Mouse (Mus musculus) hindbrain, embryonic 13.5 days (tissue): ENCODE results near the gene Pih1d3. TPM values are rescaled to one million over a fixed set of nuclear protein-coding genes. Genes with fewer than 3 reads are reported as not detected.

ENCODE experiments used
- ATAC-seq: fragments of 200-750 bp; cut with Nextera tagmentation; 2 replicates; pipeline ENCODE4 v1.8.0; 2017; ENCODE audit warnings: moderate TSS enrichment; ENCODE audit not compliant: low FRiP score
- H3K27ac ChIP-seq: fragments of 300-500 bp; sonication (generic); 2 replicates; pipeline ENCODE4 v1.5.1; 2015; ENCODE audit warnings: inconsistent platforms, mild to moderate bottlenecking, moderate library complexity
- H3K27me3 ChIP-seq: fragments of 300-500 bp; sonication (generic); 2 replicates; pipeline ENCODE4 v1.6.1; 2015; ENCODE audit warnings: mild to moderate bottlenecking, inconsistent platforms
- H3K36me3 ChIP-seq: fragments of 300-500 bp; sonication (generic); 2 replicates; pipeline ENCODE4 v1.6.1; 2015; ENCODE audit warnings: mild to moderate bottlenecking, inconsistent platforms
- H3K4me1 ChIP-seq: fragments of 300-500 bp; sonication (generic); replicated peaks from 2 replicates; pipeline ENCODE4 v1.6.1; 2015; ENCODE audit warnings: inconsistent platforms
- H3K4me2 ChIP-seq: fragments of 300-500 bp; sonication (generic); 2 replicates; pipeline ENCODE4 v1.6.1; 2015; ENCODE audit warnings: inconsistent platforms, mild to moderate bottlenecking, moderate library complexity
- H3K4me3 ChIP-seq: fragments of 300-500 bp; sonication (generic); 2 replicates; pipeline ENCODE4 v1.5.1; 2015; ENCODE audit warnings: mild to moderate bottlenecking, inconsistent platforms
- H3K9ac ChIP-seq: fragments of 300-500 bp; sonication (generic); 2 replicates; pipeline ENCODE4 v1.6.1; 2015; ENCODE audit warnings: mild to moderate bottlenecking, inconsistent platforms
- H3K9me3 ChIP-seq: fragments of 300-500 bp; sonication (generic); 2 replicates; pipeline ENCODE4 v1.6.1; 2016; ENCODE audit warnings: inconsistent platforms
- WGBS: fragments of 180-500 bp; shearing (Covaris S2); methylation state at CpG from one replicate; pipeline ENCODE4 v1.1.7; 2015; 5-methylcytosine and 5-hydroxymethylcytosine counted together
- polyA plus RNA-seq: library from polyadenylated mRNA; unstranded; fragments of >200 nt; fragmentation: Nextera tagmentation; extraction: Ambion mirVana; gene quantifications from 2 replicates; pipeline ENCODE4 v1.2.1, GENCODE M21; 2015

Pih1d3 gene
- polyA plus RNA-seq, 1 experiment from 2014 or later = not detected

- Histone ChIP-seq H3K36me3 (no peaks in the 10 kb centered on the region), H3K27me3 (peaks cover 43% of the 10 kb centered on the region), H3K4me1 (peaks cover 7% of the 10 kb centered on the region), H3K9ac (no peak overlapping the region), H3K9me3 (no peaks in the 10 kb centered on the region), H3K4me2 (no peak overlapping the region), H3K4me3 (no peak overlapping the region), H3K27ac (no peak overlapping the region)
- peak; percentile 94 for ATAC-seq
Observed at GRCm38 (mm10) chr1:31233319-31234036, 10.8 kb downstream of the Pih1d3 start.

- Histone ChIP-seq H3K9me3 (no peaks in the 10 kb centered on the region), H3K27me3 (no peaks in the 10 kb centered on the region), H3K4me1 (no peaks in the 10 kb centered on the region), H3K4me3 (no peak overlapping the region), H3K36me3 (no peaks in the 10 kb centered on the region), H3K4me2 (no peak overlapping the region), H3K9ac (no peak overlapping the region), H3K27ac (no peak overlapping the region)
- 79% methylated on average over 10 of the region's 10 CpGs for WGBS
- ATAC-seq = no peak
Observed at GRCm38 (mm10) chr1:31260218-31260923, 37.7 kb downstream of the Pih1d3 start.

Other genes starting within 250 kb of the Pih1d3 start
- gene AC153137.1, start 244.9 kb upstream of the Pih1d3 start, polyA plus RNA-seq = not detected in 2 replicates
- gene Lgsn, start 46.4 kb upstream of the Pih1d3 start, polyA plus RNA-seq = not detected in 2 replicates
- not detected in 2 replicates for gene 4931428L18Rik, start 154 bp upstream of the Pih1d3 start, polyA plus RNA-seq